Mouse (Mus musculus): ENCODE measurements around the gene Slc4a11.
"Not testable (repeated sequence)": the region's sequence is repeated elsewhere in the genome, so short reads cannot be mapped to it uniquely, and the experiment has no call there.

Gene Slc4a11

DNA sequence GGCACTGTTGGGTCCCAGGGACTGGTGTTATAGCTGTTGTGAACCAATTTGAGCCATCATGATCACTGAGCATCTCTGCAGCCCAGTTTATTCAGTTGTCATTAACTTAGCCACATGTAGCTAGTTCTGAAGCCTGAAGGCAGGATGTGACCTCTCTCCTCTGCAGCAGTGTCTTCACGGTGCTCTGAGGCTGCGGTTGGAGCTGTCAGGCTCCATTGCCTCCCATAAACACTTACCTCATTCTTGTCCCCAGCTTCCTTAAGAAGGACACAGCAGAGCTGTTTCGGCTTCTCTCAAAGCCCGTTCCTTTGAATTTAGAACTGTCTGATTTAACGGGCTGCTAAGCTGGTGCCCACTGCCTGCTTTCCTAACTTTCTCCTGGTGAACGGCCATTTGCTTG is 17.4 kb downstream of the Slc4a11 start:
- in situ Hi-C loops (cut with MseI, MboI): no loop called here

DNA sequence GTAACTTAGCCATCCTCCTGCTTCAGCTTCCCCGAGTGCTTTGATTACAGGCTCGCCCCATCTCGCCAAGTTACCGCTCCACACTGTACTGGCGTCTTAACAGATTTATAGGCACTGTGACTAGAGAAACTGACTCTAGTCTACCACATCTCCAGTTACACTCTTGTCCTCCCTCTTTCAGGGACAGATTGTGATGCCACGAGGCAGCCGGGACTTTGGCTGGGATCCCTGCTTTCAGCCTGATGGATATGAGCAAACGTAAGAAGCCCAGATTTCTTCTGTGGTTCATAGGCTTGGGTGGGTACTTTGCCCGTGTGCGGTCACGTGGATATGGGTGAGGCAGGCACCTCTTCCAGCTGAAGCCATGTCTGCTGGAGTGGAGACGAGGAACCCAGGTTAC is 18.2 kb downstream of the Slc4a11 start:
- in situ Hi-C loops (cut with MseI, MboI): no loop called here

DNA sequence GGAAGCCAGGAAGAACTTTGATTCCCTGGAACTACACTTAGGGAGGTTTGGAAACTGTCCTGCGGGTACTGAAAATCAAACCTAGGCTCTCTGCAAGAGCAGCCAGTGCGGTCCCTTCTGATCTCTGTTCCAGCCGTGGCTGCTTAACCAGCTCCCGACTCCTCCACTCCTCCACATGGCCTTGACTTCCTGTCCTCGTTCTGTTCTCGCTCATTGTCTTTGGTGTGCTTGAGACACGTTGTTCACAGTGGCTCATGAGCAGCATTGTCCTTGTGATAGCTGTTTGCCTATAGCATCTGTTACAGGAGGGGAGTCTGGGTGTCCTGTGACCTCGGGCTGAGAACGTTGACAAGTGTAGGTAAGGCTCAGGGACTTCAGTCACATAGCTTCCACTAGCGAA is 20.1 kb downstream of the Slc4a11 start:
- in situ Hi-C loops (cut with MseI, MboI): no loop called here

DNA sequence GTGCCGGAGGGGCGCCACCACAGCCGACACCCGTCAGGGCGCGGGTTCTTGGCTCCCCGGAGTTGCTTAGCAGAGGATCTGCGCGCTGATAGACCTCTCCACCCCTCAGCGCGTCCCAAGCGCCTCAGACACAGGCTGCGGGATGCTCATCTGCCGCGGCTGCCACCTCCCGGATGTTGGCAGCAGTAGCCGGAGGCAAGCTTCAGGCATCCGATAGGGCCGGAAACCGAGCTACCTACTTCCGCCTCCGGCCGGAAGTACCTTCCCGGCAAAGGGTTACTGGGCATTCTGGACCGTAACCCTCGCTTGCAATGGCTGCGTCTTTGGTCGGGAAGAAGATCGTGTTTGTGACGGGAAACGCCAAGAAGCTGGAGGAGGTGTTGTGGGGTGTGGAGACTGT is 29.8 kb downstream of the Slc4a11 start, which contains the start of gene Itpa:
Gene Itpa (plus strand): TSS at position 52 of the 400 bp plus-strand sequence.
- in situ Hi-C loops (cut with MseI, MboI): no loop called here

DNA sequence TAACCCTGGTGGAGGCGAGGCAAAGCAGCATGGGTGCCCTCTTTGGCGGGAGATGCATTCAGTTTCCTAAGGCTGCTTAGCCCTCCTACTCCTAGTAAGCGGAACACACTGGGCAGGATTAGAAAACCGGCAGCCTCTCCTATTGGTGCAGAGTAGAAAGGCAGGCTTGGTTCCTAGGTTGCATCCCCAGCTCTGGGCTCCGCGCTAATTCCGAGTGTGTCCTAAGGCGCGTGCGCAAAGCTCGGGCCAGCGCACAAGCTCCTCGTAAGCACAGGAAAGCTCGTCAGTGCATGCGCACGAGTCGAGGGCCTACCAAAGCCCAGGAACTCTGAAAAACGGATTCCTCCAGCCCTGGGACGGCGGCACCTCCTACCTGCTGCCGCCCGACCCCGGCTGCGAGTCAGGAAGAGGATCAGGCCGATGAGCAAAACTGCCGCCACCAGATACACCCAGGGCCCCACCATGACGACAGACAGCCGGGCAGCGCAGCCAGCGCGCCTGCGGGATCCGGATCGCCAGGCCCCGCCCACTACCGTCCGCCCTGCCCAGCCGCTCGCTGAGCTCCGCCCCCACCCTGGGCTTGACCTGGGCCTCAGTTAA is 33.1 kb downstream of the Slc4a11 start, which contains the start of gene Ddrgk1:
Gene Ddrgk1 (minus strand): TSS at position 558 of the 600 bp plus-strand sequence.
- in situ Hi-C loops (cut with MseI, MboI): no loop called here

- in situ Hi-C loops (cut with MseI, MboI): no loop called here
These were observed 34.0 kb downstream of the Slc4a11 start for GRCm38 (mm10) chr2:130663342-130663741.

- in situ Hi-C loops (cut with MseI, MboI): no loop called here
These were observed 38.8 kb downstream of the Slc4a11 start for GRCm38 (mm10) chr2:130658530-130658929.

DNA sequence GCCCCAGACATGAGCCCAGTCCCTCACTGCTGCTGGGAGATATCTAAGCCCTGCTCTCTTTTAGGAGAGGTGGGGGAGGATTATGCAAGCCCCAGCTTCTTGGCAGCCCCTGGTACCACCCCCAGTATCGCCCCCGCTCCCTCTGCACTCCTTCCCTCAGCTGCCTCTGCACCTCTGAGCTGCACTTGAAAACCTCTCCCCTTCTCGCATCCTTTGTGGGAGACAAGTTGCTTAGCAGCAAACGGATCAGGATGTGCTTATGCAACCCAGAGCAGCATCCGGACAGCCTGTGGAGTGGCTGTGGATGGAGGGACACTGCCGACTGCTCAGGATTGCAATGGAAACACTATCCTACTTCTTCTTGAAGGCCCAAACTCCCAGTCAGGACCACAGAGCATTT is 39.8 kb downstream of the Slc4a11 start:
- in situ Hi-C loops (cut with MseI, MboI): no loop called here

GRCm38 (mm10) chr2:130656536-130656935 is 40.8 kb downstream of the Slc4a11 start:
- in situ Hi-C loops (cut with MseI, MboI): no loop called here

DNA sequence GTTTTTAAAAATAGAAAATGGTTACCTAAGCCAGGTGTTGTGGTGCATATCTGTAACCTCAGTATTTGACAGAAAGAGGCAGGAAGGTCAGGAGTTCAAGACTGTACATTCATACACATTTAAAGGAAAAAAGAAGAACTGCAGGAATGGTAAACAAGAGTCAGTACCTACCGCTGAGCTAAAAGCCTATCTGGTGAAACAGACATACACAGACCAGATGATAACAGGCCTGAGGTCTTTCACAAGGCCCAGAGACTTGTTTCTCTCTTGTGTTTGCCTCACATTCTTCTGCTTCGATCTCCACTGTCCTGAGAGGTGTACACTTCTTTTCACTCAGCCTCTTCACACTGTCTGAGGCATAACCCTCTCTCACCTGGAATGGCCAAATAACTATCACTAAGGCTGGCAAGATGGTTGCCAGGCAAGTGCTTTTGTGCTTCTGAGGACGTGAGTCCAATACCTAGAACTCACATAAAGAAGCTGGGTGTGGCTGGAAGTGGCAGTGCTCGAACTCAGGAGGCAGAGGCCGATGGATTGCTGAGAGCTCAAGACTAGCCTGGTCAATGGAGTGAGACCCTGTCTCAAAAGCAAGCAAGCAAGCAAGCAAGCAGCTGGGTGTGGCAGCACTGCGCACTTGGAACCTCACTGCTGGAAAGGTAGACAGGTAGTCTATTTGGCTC is 41.5 kb downstream of the Slc4a11 start:
- in situ Hi-C loops (cut with MseI, MboI): no loop called here

GRCm38 (mm10) chr2:130653760-130654159 is 43.6 kb downstream of the Slc4a11 start:
- in situ Hi-C loops (cut with MseI, MboI): no loop called here

DNA sequence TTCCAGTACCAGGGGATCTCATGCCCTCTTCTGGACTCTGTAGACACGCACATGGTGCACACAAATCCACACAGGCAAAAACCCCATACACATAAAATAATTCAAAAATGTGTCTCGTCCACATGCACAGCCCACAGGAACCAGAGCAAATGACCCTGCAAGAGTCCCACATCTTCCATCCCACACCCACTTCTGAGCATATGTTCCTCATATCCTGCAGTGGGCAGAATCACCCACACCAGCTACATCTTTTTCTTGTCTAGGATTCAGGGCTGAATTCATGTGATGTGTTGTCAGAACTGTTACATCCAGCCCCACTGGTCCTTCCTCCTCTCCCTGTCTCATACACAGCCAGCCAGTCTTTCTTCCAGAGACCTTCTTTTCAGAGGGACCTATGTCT is 44.0 kb downstream of the Slc4a11 start:
- in situ Hi-C loops (cut with MseI, MboI): no loop called here

- in situ Hi-C loops (cut with MseI, MboI): not testable (repeated sequence)
These were observed 48.3 kb downstream of the Slc4a11 start for GRCm38 (mm10) chr2:130649028-130649427.

- in situ Hi-C loops (cut with MseI, MboI): no loop called here
These were observed 52.1 kb downstream of the Slc4a11 start for GRCm38 (mm10) chr2:130645198-130645597.

DNA sequence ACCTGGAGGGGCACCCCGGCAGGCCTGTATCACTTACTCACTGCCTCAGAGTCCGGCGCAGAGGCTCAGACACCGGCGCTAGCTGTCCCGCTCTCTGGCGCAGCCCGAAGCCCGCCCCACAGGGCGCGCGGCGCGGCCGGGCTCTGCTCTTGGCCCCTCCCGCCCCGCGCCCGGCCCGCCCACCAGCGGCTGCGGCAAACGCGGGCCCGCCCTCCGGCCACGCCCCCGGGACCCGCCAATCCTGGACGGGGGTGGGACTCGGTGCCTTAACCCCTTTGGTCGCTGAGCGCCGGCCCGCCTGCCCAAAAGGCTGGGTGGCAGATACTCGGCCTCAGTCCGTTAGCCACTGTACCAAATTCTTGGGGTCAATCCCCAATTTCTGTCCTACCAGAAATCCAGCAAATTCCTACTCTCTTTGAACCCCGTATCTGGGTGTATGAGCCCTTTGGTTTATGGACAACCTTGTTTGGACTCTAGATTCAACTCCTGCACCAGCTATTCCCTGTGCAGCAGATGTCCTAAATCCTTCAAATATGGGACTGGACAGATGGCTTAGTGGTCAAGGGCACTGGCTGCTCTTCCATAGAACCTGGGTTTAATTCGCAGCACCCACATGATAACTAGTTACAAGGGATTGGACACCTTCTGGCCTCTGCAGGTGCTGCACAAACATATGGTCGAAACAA is 54.5 kb downstream of the Slc4a11 start, which contains the start of gene Lzts3:
Gene Lzts3 (minus strand): TSS at position 120 of the 686 bp plus-strand sequence.
- in situ Hi-C loops (cut with MseI, MboI): no loop called here

DNA sequence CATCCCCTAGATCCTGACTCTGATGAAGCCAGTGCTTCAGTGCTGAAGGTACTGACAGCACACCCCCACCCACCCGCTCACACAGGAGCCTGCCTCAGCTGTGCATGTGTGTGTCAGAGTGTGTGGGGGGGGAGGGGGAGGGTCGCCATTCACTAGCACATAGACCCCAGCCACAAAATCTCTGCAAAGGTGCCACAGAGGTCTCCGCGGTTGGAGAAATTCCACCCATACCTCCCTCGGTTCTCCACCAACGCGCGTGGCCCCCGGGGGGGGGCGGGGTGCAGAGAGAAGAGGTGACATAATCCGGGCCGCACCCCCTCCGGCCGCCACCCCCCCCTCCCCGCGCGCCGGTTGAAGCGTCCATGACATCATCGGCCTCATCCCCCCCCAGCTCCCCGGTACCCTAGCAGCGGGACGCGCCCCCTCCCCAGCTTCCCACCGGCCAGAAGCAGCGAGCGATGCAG is 55.1 kb downstream of the Slc4a11 start:
- in situ Hi-C loops (cut with MseI, MboI): no loop called here

DNA sequence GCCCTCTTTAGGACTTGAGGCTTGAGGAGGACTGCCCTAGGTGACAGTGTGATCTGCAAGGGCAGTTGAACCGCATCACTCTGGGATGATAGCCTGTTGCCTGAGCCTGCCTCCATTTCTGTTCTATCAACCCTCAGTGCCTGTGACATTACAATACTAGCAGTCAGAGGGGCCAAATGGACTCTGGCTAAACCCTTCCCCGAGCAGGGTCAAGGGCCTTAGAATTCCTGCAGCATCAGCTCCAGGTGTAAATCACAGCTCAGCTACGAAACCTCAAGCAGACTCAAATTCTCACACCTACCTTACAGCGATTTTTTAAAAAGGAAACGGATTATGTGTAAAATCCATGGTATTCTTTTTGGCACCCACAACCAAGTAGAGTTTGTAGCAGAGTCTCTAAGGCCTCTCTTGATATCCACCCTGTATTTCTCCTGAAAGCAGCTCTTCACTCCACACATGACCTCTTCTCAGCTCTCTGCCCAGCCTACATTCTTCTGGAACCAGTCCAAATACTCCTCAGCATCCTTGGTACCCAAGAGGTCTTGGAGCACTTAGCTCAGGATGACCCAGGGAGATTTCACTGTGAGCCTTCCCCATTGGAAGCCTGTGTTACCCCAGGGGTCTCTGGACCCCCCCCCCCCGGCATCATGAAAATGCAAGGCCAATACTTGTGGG is 55.8 kb downstream of the Slc4a11 start:
- in situ Hi-C loops (cut with MseI, MboI): no loop called here

- in situ Hi-C loops (cut with MseI, MboI): no loop called here
These were observed 58.0 kb downstream of the Slc4a11 start for GRCm38 (mm10) chr2:130639276-130639675.

DNA sequence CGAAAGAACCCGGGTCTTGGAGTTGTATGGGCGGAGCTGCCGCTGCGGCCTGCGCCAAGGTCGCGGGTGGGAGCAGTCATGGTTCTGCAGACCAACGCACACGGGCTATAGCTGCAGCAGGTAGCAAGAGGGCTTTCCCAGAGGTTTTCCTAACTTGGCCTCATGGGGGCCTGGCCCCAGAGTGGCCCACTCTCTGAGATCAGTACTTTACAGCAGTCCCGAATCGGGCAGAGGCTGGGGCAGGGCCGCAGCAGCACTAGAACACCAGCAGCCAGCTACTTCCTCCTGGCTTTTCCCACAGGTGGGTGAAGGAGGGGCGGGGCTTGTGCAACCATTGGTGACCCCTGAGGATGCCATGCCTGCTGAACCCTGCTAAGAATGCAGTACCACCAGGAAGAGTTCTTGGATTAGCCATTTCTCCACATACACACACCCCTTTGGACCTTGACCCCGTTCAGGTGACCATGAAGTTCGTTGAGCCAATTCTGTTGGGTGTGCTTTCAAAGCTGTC is 59.2 kb downstream of the Slc4a11 start:
- in situ Hi-C loops (cut with MseI, MboI): no loop called here

DNA sequence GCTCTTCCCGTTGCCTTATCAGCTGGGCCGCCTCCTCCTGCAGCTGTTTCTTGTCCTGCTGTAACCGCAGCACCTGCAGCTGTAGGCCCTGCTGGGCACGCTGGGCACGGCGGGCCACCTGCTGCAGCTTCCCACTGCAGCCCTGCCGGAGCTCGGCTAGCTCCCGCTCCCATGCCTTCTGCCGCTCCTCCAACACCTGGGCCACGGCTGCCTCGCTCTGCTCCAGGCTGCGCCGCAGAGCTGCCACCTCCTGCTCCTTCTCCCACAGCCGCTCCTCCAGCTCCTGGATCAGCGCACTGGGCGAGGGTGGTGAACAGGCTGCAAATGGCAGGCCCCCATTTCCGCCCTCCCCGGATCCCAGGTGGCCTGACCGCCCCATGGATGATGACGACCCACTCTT is 61.5 kb downstream of the Slc4a11 start:
- in situ Hi-C loops (cut with MseI, MboI): no loop called here

- in situ Hi-C loops (cut with MseI, MboI): no loop called here
These were observed 62.4 kb downstream of the Slc4a11 start for GRCm38 (mm10) chr2:130634739-130635411.

Measured in mouse trophoblast stem cell (cell line).